Mouse (Mus musculus): Measurements from ENCODE around the gene Cobll1. TPM values are rescaled to one million over a fixed set of nuclear protein-coding genes. Genes with fewer than 3 reads are reported as not detected.

Gene Cobll1
- polyA plus RNA-seq, 1 experiment: 10.7 TPM

DNA sequence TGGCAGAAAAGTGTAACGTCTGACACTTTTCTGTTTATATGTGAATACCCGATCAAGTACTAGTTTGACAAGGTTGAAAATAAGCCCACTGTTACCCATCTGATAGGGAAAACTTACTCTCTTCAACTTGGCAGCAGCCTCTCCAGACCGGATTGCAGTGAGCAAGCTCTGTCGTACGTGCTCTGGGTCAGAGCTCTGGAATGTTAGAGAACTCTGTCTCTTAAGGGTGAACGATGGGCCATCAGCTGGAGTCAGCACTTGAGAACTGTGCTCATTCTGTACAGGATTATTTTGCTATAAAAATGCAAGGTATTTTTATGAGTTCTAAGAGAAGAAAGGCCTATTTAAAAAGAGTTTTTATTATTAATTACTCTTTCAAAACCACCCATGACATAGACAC is 143.6 kb downstream of the Cobll1 start:
- no peak overlapping the region for H3K27ac ChIP-seq (ENCODE audit: insufficient read depth, low read length)
- H3K4me1 ChIP-seq (ENCODE audit: control insufficient read depth, insufficient read depth, low read length): peaks cover 3% of the 10 kb centered on the region; the same call in 1 of the 2 replicates
- no peak for TF ChIP-seq CTCF (IDR thresholded peaks at IDR 0.05; ENCODE audit: borderline replicate concordance, insufficient read depth, low read depth, low read length)
- no peak for TF ChIP-seq POLR2A (IDR thresholded peaks at IDR 0.05; ENCODE audit: borderline replicate concordance, insufficient read depth, low read length)
- H3K4me3 ChIP-seq (replicated peaks; ENCODE audit: insufficient read depth, low read depth, low read length): no peak overlapping the region
- no peaks in the 10 kb centered on the region for H3K27me3 ChIP-seq (ENCODE audit: control insufficient read depth, insufficient read depth, low read length)
- 92% methylated on average over 6 of the region's 6 CpGs for WGBS
- no peak for DNase-seq

DNA sequence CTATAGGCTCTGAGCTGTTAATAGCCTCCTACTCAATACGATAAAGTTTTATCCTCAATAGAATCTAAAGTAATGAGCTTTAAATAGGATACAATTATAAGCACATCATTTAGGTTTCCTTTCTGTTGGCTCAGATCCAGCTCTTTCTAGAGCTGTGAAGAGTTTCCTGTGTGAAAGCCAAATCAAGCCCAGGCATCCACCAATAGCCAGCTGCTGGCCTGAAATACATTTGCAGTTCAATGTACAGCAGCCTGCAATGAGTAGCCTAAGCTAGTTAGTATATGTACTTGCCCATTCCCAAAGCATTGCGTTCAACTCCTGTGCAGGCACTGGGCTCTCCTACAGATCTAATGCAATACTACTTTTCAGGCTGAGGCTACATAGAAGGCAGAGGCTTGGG is 145.2 kb downstream of the Cobll1 start:
- H3K4me3 ChIP-seq (replicated peaks; ENCODE audit: insufficient read depth, low read depth, low read length): no peak overlapping the region
- H3K4me1 ChIP-seq (ENCODE audit: control insufficient read depth, insufficient read depth, low read length): no peaks in the 10 kb centered on the region
- H3K27ac ChIP-seq (ENCODE audit: insufficient read depth, low read length): no peak overlapping the region
- DNase-seq: peak in 1 of 2 experiments; percentile 3
- TF ChIP-seq CTCF (IDR thresholded peaks at IDR 0.05; ENCODE audit: borderline replicate concordance, insufficient read depth, low read depth, low read length): no peak
- no peak for TF ChIP-seq POLR2A (IDR thresholded peaks at IDR 0.05; ENCODE audit: borderline replicate concordance, insufficient read depth, low read length)
- 83% methylated on average over 2 of the region's 2 CpGs for WGBS
- no peaks in the 10 kb centered on the region for H3K27me3 ChIP-seq (ENCODE audit: control insufficient read depth, insufficient read depth, low read length)

DNA sequence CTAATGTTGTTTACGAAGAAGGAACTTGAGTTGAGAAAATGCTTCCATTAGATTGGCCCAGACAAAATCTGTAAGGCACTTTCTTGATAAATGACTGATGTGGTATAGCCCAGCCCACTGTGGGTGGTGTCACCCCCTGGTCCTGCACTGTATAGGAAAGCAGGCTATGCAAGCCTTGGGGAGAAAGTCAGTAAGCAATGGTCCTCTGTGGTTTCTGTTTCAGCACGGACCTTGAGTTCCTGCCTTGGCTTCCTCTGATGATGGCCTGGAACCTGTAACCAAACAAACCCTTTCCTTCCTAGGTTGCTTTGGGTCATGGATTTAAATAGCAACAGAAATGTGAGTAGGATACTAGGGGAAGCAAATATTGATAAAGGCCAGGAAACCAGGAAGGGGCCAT is 148.2 kb downstream of the Cobll1 start:
- Histone ChIP-seq H3K27me3 (ENCODE audit: control insufficient read depth, insufficient read depth, low read length) (no peaks in the 10 kb centered on the region), H3K4me3 (replicated peaks; ENCODE audit: insufficient read depth, low read depth, low read length) (no peak overlapping the region), H3K4me1 (ENCODE audit: control insufficient read depth, insufficient read depth, low read length) (no peaks in the 10 kb centered on the region), H3K27ac (ENCODE audit: insufficient read depth, low read length) (no peak overlapping the region)
- no peak for DNase-seq
- 91% methylated on average over 2 of the region's 2 CpGs for WGBS
- TF ChIP-seq CTCF (IDR thresholded peaks at IDR 0.05; ENCODE audit: borderline replicate concordance, insufficient read depth, low read depth, low read length): no peak
- no peak for TF ChIP-seq POLR2A (IDR thresholded peaks at IDR 0.05; ENCODE audit: borderline replicate concordance, insufficient read depth, low read length)

DNA sequence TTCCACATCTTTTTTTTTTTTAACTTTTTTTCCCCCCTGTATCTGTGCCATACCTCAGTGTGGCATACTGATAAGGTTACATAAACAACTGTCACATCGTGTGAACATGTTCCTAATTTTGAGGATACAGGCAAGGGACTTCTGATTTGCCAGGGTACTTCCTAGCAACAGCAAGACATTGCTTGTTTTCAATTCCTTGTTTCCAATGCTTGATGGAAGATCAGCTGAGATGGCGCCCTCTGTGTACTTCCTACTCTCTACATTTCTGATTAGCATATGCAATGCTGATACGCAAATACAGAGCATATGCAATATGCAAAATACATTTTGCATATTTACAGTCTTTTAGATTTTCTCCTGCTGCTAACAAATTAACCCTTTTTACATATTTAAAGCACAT is 152.0 kb downstream of the Cobll1 start:
- no peak for TF ChIP-seq POLR2A (IDR thresholded peaks at IDR 0.05; ENCODE audit: borderline replicate concordance, insufficient read depth, low read length)
- TF ChIP-seq CTCF (IDR thresholded peaks at IDR 0.05; ENCODE audit: borderline replicate concordance, insufficient read depth, low read depth, low read length): no peak
- no peak for DNase-seq
- 84% methylated on average over 3 of the region's 3 CpGs for WGBS
- Histone ChIP-seq H3K27ac (ENCODE audit: insufficient read depth, low read length) (no peak overlapping the region), H3K4me1 (ENCODE audit: control insufficient read depth, insufficient read depth, low read length) (no peaks in the 10 kb centered on the region), H3K4me3 (replicated peaks; ENCODE audit: insufficient read depth, low read depth, low read length) (no peak overlapping the region), H3K27me3 (ENCODE audit: control insufficient read depth, insufficient read depth, low read length) (no peaks in the 10 kb centered on the region)

DNA sequence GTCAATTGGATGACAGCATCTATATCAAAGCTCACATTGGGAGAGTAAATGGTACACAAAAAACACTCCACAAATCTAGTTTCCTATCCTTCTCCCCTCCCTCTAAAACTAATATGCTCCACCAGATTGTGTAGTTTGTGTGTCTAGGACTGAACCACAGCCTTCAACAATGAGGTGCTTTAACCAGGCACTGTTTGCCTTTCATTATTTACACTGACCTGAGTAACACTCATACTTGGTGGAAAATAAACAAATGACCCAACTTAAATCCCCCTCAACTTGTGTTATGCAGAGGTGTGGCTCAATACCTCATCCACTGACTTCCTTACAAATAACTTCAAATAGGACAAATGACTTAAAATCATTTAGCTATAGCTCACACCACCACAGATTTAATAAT is 155.8 kb downstream of the Cobll1 start:
- no peak for TF ChIP-seq CTCF (IDR thresholded peaks at IDR 0.05; ENCODE audit: borderline replicate concordance, insufficient read depth, low read depth, low read length)
- no peak for DNase-seq

DNA sequence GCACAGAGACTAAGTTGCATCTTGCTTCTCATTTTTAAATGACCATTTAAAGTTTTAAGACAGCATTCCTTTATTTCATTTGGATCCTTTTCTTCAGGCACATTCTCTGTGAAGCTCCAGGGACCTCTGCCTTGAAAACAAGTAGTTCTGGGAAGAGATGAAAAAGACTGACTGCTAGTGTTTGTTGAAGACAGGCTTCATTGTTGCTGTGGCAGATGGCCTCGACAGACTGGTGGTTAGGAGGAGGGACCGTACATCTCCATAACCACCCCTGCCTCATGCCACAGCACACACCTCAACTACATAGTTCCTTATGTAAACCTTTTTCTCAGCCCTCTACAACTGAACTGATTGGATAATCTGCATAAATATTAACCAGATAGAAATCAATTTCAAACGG is 161.7 kb downstream of the Cobll1 start:
- H3K4me1 ChIP-seq (ENCODE audit: control insufficient read depth, insufficient read depth, low read length): no peaks in the 10 kb centered on the region
- WGBS: 41% methylated on average over 3 of the region's 3 CpGs
- H3K4me3 ChIP-seq (replicated peaks; ENCODE audit: insufficient read depth, low read depth, low read length): no peak overlapping the region
- TF ChIP-seq CTCF (IDR thresholded peaks at IDR 0.05; ENCODE audit: borderline replicate concordance, insufficient read depth, low read depth, low read length) (no peak), POLR2A (IDR thresholded peaks at IDR 0.05; ENCODE audit: borderline replicate concordance, insufficient read depth, low read length) (no peak)
- no peak for DNase-seq
- H3K27ac ChIP-seq (ENCODE audit: insufficient read depth, low read length): no peak overlapping the region
- no peaks in the 10 kb centered on the region for H3K27me3 ChIP-seq (ENCODE audit: control insufficient read depth, insufficient read depth, low read length)

More for the DNA sequence above, 155.8 kb downstream of the Cobll1 start:
- H3K27me3 ChIP-seq (ENCODE audit: control insufficient read depth, insufficient read depth, low read length): no peaks in the 10 kb centered on the region
- H3K4me1 ChIP-seq (ENCODE audit: control insufficient read depth, insufficient read depth, low read length): no peaks in the 10 kb centered on the region
- no peak overlapping the region for H3K27ac ChIP-seq (ENCODE audit: insufficient read depth, low read length)
- no peak overlapping the region for H3K4me3 ChIP-seq (replicated peaks; ENCODE audit: insufficient read depth, low read depth, low read length)

DNA sequence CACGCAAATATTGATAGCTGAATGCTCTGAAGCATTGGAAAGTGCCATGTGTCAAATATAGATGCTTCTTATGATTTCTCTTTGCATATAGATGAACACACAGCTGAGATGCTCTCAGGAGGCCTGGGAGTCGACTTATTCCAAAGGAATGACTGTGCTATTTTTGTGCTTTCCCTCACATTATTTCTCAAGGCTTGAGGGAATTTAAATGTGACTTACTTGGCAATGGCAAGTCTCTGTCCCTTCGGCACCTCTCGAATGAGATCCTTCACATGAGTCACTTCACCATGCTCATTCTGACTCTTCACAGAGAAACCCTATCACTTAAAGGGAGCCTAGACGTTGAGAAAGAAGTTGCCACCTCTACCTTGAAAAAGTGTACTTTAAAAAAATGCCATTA is 163.4 kb downstream of the Cobll1 start:
- DNase-seq: no peak
- TF ChIP-seq POLR2A (IDR thresholded peaks at IDR 0.05; ENCODE audit: borderline replicate concordance, insufficient read depth, low read length) (no peak), CTCF (IDR thresholded peaks at IDR 0.05; ENCODE audit: borderline replicate concordance, insufficient read depth, low read depth, low read length) (no peak)
- H3K27ac ChIP-seq (ENCODE audit: insufficient read depth, low read length): no peak overlapping the region
- H3K27me3 ChIP-seq (ENCODE audit: control insufficient read depth, insufficient read depth, low read length): no peaks in the 10 kb centered on the region
- no peaks in the 10 kb centered on the region for H3K4me1 ChIP-seq (ENCODE audit: control insufficient read depth, insufficient read depth, low read length)
- 90% methylated on average over 5 of the region's 5 CpGs for WGBS
- H3K4me3 ChIP-seq (replicated peaks; ENCODE audit: insufficient read depth, low read depth, low read length): no peak overlapping the region

DNA sequence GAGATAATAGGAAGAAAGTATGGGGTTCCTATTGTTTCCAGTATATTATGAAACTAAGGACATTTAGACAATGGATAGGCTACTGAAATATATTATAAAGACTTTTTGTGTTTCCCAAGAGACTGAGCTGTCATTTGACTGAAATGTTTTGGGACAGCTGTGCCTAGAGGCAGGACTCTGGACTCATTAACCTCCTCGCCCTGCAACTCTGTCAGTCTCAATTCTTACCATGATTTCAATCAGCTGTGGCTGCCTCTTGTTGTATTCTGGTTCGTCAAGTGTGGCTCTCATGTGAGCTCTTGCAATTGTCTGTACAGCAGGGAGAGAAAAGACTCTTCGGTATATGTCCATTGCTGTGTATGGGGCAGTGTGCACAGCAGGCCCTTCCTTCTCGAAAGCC is 163.8 kb downstream of the Cobll1 start:
- DNase-seq: no peak
- H3K27ac ChIP-seq (ENCODE audit: insufficient read depth, low read length): no peak overlapping the region
- H3K27me3 ChIP-seq (ENCODE audit: control insufficient read depth, insufficient read depth, low read length): no peaks in the 10 kb centered on the region
- TF ChIP-seq CTCF (IDR thresholded peaks at IDR 0.05; ENCODE audit: borderline replicate concordance, insufficient read depth, low read depth, low read length) (no peak), POLR2A (IDR thresholded peaks at IDR 0.05; ENCODE audit: borderline replicate concordance, insufficient read depth, low read length) (no peak)
- no peak overlapping the region for H3K4me3 ChIP-seq (replicated peaks; ENCODE audit: insufficient read depth, low read depth, low read length)
- 80% methylated on average over 4 of the region's 4 CpGs for WGBS
- H3K4me1 ChIP-seq (ENCODE audit: control insufficient read depth, insufficient read depth, low read length): no peaks in the 10 kb centered on the region
